Mouse (Mus musculus) cerebellum, adult 9-10 months (tissue): ENCODE results near the gene Gtsf1l.

Source experiments
- DNase-seq: peaks from one replicate; pipeline ENCODE4 v3.0.0; 2022

Gtsf1l gene

GRCm38 (mm10) chr2:163087728-163088127, at the start of gene Gtsf1l:
Gene Gtsf1l, minus strand, starts transcription at chr2:163087855.
- no peak for DNase-seq

DNA sequence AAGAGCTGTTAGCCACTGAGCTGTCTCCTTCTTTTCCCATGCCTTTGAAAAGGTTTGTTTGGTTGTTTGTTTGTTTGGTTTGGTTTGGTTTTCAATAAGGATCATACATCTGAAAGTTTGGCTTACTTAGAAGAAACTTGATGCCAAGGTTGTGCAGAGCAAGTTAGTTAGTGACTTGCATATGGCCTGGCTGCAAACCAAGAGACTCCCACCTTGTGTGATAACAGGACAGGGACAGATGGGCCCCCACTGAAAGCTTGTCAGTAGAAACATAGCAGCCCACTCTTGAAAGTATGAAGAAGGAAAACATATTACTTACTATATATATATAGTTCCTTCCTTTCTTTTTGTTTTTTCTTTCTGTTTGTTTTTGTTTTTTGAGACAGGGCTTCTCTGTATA, 49.3 kb upstream of the Gtsf1l start:
- no peak for DNase-seq

- DNase-seq: no peak
Measured at GRCm38 (mm10) chr2:163135931-163136330, 48.3 kb upstream of the Gtsf1l start.

DNA sequence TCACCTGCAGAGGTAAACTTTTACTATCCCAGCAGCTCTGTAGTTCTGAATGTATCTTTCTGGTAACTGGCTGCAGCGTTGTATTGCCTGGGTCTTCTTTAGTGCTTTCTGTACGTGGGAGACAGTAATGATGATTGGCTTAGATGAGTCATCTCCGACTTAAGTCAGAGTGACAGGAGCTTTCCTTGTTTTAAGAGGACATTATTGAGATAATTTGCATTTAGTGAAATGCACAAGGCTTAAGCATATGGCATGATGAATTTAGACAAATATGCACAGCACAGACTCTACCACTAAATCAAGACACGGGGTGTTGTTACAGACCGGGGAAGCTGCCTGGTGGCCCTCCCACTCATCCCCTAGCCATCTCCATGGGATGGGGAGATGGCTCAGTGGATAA, 44.7 kb upstream of the Gtsf1l start:
- no peak for DNase-seq

DNA sequence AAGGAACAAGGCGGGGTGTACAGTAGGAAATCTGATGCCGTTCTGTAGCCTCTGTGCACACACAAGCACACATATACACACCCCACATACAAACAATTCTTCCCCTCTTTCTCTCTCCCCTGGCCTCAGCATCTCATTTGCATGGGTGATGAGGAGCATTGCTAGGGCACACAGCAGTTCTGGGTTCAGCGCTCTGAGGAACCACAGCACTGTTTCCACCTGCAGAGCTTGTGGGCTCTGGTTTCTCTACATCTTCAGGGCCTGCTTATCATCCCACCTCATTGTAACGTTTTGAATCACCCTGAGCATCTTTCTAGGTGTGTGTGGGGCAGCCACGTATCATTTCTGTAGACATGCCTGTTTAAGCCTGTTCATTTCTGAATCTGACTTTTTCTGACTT, 43.2 kb upstream of the Gtsf1l start:
- DNase-seq: no peak

GRCm38 (mm10) chr2:163123496-163123895, 35.8 kb upstream of the Gtsf1l start:
- DNase-seq: no peak

- DNase-seq: no peak
Measured at GRCm38 (mm10) chr2:163122319-163122718, 34.7 kb upstream of the Gtsf1l start.

GRCm38 (mm10) chr2:163121353-163121660, 33.7 kb upstream of the Gtsf1l start:
- no peak for DNase-seq

DNA sequence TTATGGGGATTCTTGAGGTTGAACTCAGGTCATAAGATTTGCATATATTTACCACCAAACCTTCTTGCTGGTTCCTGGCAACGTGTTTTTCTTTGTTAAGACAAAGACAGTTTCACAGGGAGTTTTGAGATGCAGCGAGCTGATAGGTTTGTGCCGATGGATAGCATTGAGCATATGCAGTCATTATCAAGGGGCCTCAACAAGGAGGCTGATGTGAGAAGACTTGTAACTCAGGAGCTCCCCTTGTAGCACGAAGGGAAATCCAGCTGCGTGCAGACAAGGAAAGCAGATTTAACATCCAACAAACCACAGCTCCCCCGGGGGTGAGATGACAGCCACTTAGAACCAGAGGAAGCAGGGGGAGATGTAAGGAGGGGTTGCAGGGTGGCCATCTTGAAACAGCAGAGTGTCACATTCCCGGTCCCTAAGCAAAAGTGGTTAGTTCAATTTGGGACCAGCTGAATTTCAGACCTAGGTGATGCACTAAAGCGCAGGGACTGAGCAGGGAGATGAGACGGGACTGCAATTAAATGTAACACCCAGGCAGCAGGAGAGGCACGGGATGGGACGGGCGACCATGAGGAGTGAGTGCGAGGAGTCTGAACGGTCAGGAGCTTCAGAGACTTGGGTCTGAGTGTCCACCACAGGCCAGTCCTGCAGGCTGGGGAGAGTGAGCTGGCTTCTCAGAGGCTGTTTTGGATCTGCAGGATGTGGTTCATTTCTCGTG, 33.1 kb upstream of the Gtsf1l start:
- DNase-seq: no peak

- DNase-seq: no peak
Measured at GRCm38 (mm10) chr2:163111413-163112201, 24.0 kb upstream of the Gtsf1l start.

GRCm38 (mm10) chr2:163110706-163111105, 23.1 kb upstream of the Gtsf1l start:
- no peak for DNase-seq

DNA sequence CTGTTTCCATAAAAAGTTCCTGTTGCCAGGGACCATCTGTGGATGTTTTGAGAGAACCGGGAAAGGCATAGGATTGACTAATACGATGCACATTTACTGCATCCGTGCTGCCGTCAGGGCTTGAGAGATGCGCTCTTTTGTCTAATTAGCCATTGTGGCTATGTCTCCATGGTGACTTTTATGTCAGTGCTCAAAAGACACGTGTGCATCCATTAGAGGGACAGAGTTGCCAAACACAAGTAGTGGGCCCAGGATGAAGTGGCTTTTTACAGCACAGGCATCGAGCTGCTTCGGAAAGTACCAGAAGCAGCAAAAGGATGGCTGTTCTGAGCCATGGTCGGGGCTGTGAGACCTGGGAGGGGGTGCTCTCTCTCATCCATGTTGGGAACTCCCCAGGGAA, 20.7 kb upstream of the Gtsf1l start:
- no peak for DNase-seq

- no peak for DNase-seq
Measured at GRCm38 (mm10) chr2:163104086-163104770, 16.6 kb upstream of the Gtsf1l start.

- DNase-seq: no peak
Measured at GRCm38 (mm10) chr2:163102900-163103653, 15.4 kb upstream of the Gtsf1l start.

GRCm38 (mm10) chr2:163102216-163102615, 14.6 kb upstream of the Gtsf1l start:
- no peak for DNase-seq

DNA sequence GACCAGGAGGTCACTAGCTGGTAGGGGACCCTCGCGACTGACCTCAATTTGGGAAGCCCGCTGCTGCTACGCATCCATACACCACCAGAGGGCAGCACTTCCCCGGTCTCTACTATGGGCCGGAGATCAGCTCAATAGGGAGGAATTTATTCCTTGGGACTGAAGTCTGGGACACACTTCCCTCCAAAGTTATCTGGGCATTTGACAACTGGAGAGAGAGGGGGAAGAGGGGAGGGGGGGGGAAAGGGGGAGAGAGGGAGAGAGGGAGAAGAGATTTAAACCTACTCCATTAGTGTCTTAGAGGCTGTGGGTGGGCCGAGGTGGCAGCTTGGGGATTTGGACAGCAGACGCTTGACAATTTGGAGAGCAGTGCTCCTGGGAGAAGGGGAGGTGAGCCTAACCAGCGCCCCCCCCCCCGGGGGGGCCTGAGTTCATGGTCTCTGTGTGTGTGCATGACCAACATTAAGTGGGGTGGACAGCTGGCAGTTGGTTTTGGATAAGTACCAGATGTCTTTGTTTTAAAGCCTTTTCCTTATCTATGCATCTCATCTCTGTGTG, 14.1 kb upstream of the Gtsf1l start:
- DNase-seq: peak; percentile 28

DNA sequence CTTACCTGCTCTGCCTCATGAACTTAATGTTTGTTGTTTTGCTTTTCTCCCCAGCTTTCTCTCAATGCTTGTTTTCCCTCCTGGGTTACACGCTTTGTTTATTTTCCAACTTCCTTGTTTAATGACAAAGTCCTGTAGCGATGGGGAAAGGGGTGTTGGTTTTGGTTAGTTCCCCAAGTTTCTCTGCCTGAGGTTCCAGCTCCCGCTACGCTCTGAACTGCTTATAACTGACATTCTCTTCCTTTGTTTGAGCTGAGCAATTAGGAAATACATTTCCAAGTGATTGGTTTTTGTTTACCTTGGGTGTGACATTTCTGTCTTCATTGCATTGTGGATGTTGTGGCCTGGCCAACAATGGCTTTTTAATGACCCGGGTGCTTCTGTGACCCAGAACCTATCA, 12.9 kb upstream of the Gtsf1l start:
- DNase-seq: no peak

DNA sequence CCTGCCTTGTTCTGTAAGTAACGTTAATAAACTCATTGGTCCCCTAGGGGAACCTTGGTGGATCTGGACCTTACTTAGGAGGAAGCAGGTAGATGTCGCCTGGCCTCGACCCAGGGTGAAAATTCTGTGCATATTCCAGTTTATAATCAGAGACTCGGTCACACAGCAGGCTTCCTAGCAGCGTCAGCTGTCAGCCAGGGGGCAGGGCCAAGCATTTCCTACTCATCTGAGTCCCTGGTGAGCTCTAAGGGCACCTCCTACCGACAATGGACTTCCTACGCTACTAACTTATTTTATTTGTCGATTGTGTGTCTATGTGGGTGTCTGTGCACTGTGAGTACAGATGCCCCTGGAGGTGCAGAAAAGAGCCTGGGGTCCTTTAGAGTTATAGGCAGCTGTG, 12.3 kb upstream of the Gtsf1l start:
- no peak for DNase-seq

GRCm38 (mm10) chr2:163095784-163096183, 8.1 kb upstream of the Gtsf1l start:
- no peak for DNase-seq

DNA sequence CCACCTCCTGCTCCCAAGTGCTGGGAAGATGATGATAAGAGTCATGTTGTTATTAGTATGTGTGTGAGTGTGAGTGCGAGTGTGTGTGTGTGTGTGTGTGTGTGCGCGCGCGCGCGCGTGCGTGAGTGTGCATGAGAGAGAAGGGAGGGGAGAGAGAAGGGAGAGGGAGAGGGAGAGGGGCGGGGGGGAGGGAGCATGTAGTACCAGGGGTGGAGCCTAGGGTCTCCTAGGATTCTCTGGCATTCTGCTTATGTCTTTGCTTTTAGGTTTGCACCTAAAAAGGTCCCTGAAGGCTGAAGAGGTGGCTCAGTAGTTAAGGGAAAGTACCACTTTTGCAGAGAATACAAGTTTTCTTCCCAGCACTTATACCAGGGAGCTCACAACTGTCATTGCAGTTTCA, 7.3 kb upstream of the Gtsf1l start:
- DNase-seq: no peak

DNA sequence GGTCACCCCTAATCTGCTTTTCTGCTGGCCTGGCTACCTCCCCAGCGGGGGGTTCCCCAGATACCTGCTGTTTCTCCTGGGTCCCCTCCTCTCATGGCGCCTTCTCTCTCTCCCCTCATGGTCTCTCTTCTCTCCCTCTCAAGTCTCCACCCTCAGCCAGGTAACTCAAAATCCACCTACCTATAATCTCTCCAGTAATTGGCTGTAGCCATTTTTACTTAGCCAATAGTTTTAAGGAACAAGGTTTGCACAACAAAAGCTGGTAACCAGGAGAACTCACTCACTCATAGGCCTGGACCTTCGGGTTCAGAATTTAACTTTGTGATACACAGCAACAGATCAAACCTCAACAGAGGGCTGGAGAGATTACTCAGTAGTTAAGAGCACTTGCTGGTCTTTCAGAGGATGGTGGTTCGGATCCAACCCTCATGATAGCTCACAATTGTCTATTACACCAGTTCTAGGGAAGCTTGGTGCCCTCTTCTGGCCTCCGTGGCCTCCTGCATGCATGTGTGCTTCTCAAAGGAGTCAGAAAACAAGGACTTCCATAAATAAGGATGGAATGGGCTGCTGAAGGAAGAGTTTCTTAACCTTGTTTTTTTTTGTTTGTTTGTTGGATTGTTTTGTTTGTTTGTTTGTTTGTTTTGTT, 1.9 kb upstream of the Gtsf1l start:
- no peak for DNase-seq

- DNase-seq: no peak
Measured at GRCm38 (mm10) chr2:163086561-163086960, 1.1 kb downstream of the Gtsf1l start.
